20 mouse cellular contexts compared by ENCODE assay signal in genomic region chr11:54298777-54299176, GRCm38 (mm10). TPM values are rescaled to one million over a fixed set of nuclear protein-coding genes. Genes with fewer than 3 reads are reported as not detected.
DNase-seq lines count a peak whose midpoint lies in the region; TF ChIP-seq lines count a peak whose summit lies in the region.
"Had no signal": no experiment of that assay in that cellular context is flagged by ENCODE, and none has a peak within 500 bp of the region (broad histone marks: within the 10 kb centered on the region; RNA-seq: fewer than 3 reads in every experiment).

No protein-coding gene starts in this region.

- H3K36me3 ChIP-seq in E14TG2a.4 (ENCODE audit: insufficient read depth, low read length): no peaks in the 10 kb centered on the region
- H3K36me3 ChIP-seq: hindbrain, embryonic 13.5 days; liver, embryonic 13.5 days had no signal

- H3K4me1 ChIP-seq in E14TG2a.4 (replicated peaks; ENCODE audit: low read depth, low read length): peaks cover 4% of the 10 kb centered on the region
- H3K4me1 ChIP-seq: liver, embryonic 13.5 days had no signal

- intact Hi-C loops in left cerebral cortex, adult 2 months (cut with DNase I): no loop called here
- intact Hi-C loops in left cerebral cortex, postnatal 14 days (cut with DNase I): no loop called here

- DNase-seq in cerebellum, adult 9-10 months: peak; percentile 20
- DNase-seq in cerebellum, postnatal 10 days: no peak
- no peak for DNase-seq in left cerebral cortex, adult 2 months (ENCODE audit: extremely low spot score in 1 of 2, low spot score in 2 of 2)
- no peak for DNase-seq in left cerebral cortex, postnatal 14 days (ENCODE audit: low spot score in 2 of 2)
- DNase-seq in induced T-regulatory cell, adult 2 months (ENCODE audit: low read depth): peak; percentile 29
- DNase-seq in spleen, adult 12 weeks (ENCODE audit: low spot score): no peak
- no peak for DNase-seq in spleen, postnatal 36 days (ENCODE audit: low spot score in 2 of 2)
- DNase-seq: cerebellum, adult 9-11 months; gastrocnemius, postnatal 25 days; heart, postnatal 14 days; kidney, adult 18-20 months; kidney, postnatal 25 days; liver, embryonic 13.5 days; lung, postnatal 14 days; thymus, postnatal 25 days had no signal

- H3K27ac ChIP-seq in left cerebral cortex, adult 2 months: no peak overlapping the region
- H3K27ac ChIP-seq: hindbrain, embryonic 13.5 days; liver, embryonic 13.5 days had no signal

- peak; percentile 26 for TF ChIP-seq CTCF in left cerebral cortex, adult 2 months (IDR thresholded peaks at IDR 0.05)
- peak; percentile 80 for TF ChIP-seq CTCF in E14TG2a.4 (conservative IDR thresholded peaks at IDR 0.05; ENCODE audit: low read length)

- no peak overlapping the region for H3K4me3 ChIP-seq in left cerebral cortex, adult 2 months
- H3K4me3 ChIP-seq in E14TG2a.4 (replicated peaks; ENCODE audit: low read length): no peak overlapping the region
- H3K4me3 ChIP-seq: hindbrain, embryonic 13.5 days; liver, embryonic 13.5 days; megakaryocyte, embryonic 14.5 days had no signal

- H3K27me3 ChIP-seq in E14TG2a.4 (ENCODE audit: insufficient read depth, low read length): peaks cover 12% of the 10 kb centered on the region; the same call in 1 of the 2 replicates
- H3K27me3 ChIP-seq: hindbrain, embryonic 13.5 days had no signal

- peaks cover 3% of the 10 kb centered on the region; the same call in 1 of the 2 replicates for H3K9me3 ChIP-seq in E14TG2a.4 (ENCODE audit: low read length)
- H3K9me3 ChIP-seq: liver, embryonic 13.5 days had no signal

RNA-seq across cellular contexts. Expression of gene Acsl6, which starts 4.8 kb away (rescaled TPM):
- 100 to 1,000 TPM; 200 to 201 TPM for total RNA-seq in left cerebral cortex, adult 2 months (2021)
- total RNA-seq in left cerebral cortex, postnatal 14 days (2021): 100 to 1,000 TPM; 183 to 184 TPM

RNA-seq across cellular contexts. Expression of gene Il3, which starts 31.7 kb away (rescaled TPM):
- total RNA-seq in left cerebral cortex, adult 2 months (2021): not detected
- not detected for total RNA-seq in left cerebral cortex, postnatal 14 days (2021)
- total RNA-seq: gastrocnemius, postnatal 25 days; heart, postnatal 14 days; layer of hippocampus, postnatal 14 days; left cerebral cortex, postnatal 25 days had no signal

RNA-seq across cellular contexts. Expression of gene Csf2, which starts 49.3 kb away (rescaled TPM):
- total RNA-seq in left cerebral cortex, adult 2 months (2021): not detected
- not detected for total RNA-seq in left cerebral cortex, postnatal 14 days (2021)
- total RNA-seq: gastrocnemius, postnatal 25 days; heart, postnatal 14 days; layer of hippocampus, postnatal 14 days; left cerebral cortex, postnatal 25 days had no signal

Comparison
In these comparisons a context has a peak if more than half of its experiments do, and no peak if none do; other contexts are left out.
1. DNase-seq: peak in cerebellum, adult 9-10 months (single experiment) and induced T-regulatory cell, adult 2 months (single experiment); none in cerebellum, postnatal 10 days (0 of 2), left cerebral cortex, adult 2 months (0 of 2), left cerebral cortex, postnatal 14 days (0 of 2), spleen, adult 12 weeks (single experiment) and spleen, postnatal 36 days (0 of 2).